Mouse (Mus musculus) midbrain, postnatal 0 days (tissue): ENCODE data around the gene Mfsd9. TPM values are rescaled to one million over a fixed set of nuclear protein-coding genes. Genes with fewer than 3 reads are reported as not detected.

Experiments used
- ATAC-seq: fragments of 200-750 bp; cut with Nextera tagmentation; 2 replicates; pipeline ENCODE4 v1.8.0; 2017; ENCODE audit warnings: moderate number of reproducible peaks, mild to moderate bottlenecking, moderate TSS enrichment, moderate library complexity; ENCODE audit not compliant: low FRiP score
- DNase-seq: peaks from one replicate; pipeline ENCODE4 v3.0.0-alpha.2; 2015; ENCODE audit warnings: low spot score
- H3K27ac ChIP-seq: fragments of 300-500 bp; sonication (generic); 2 replicates; pipeline ENCODE4 v1.5.1; 2014; ENCODE audit warnings: low read depth, mild to moderate bottlenecking, low read length, mixed read lengths
- H3K27me3 ChIP-seq: fragments of 300-500 bp; sonication (generic); 2 replicates; pipeline ENCODE4 v1.6.1; 2014; ENCODE audit warnings: low read length, control low read depth, mixed read lengths; ENCODE audit not compliant: insufficient read depth
- H3K36me3 ChIP-seq: fragments of 300-500 bp; sonication (generic); 2 replicates; pipeline ENCODE4 v1.6.1; 2014; ENCODE audit warnings: low read length, control low read depth, mixed read lengths; ENCODE audit not compliant: insufficient read depth
- H3K4me1 ChIP-seq: fragments of 300-500 bp; sonication (generic); 2 replicates; pipeline ENCODE4 v1.6.1; 2014; ENCODE audit warnings: mild to moderate bottlenecking, control low read depth, antibody characterized with exemption, low read length, mixed read lengths; ENCODE audit not compliant: insufficient read depth
- H3K4me2 ChIP-seq: fragments of 300-500 bp; sonication (generic); 2 replicates; pipeline ENCODE4 v1.6.1; 2014; ENCODE audit warnings: low read depth, mild to moderate bottlenecking, low read length, mixed read lengths; ENCODE audit not compliant: poor library complexity, severe bottlenecking
- H3K4me3 ChIP-seq: fragments of 300-500 bp; sonication (generic); 2 replicates; pipeline ENCODE4 v1.5.1; 2014; ENCODE audit warnings: low read depth, mild to moderate bottlenecking, low read length, moderate library complexity
- H3K9ac ChIP-seq: fragments of 300-500 bp; sonication (generic); replicated peaks from 2 replicates; pipeline ENCODE4 v1.6.1; 2014; ENCODE audit warnings: mild to moderate bottlenecking, low read length, moderate library complexity, mixed read lengths; ENCODE audit not compliant: poor library complexity, severe bottlenecking
- H3K9me3 ChIP-seq: fragments of 300-500 bp; sonication (generic); 2 replicates; pipeline ENCODE4 v1.6.1; 2016; ENCODE audit warnings: low read length, control low read depth
- CTCF ChIP-seq: IDR thresholded peaks from 2 replicates; pipeline ENCODE4 v1.5.1; 2016; ENCODE audit warnings: antibody characterized with exemption, mild to moderate bottlenecking
- WGBS: fragments of 180-500 bp; shearing (Covaris S2); extraction: QIAGEN DNeasy Blood & Tissue Kit; methylation state at CpG from one replicate; pipeline ENCODE4 v1.1.7; 2014; 5-methylcytosine and 5-hydroxymethylcytosine counted together
- polyA plus RNA-seq: library from polyadenylated mRNA; unstranded; fragments of >200 nt; fragmentation: Nextera tagmentation; extraction: Ambion mirVana; gene quantifications from 2 replicates; pipeline ENCODE4 v1.2.1, GENCODE M21; 2015
- total RNA-seq: library from RNA; depleted of rRNA; stranded (reverse); fragments of >200 nt; gene quantifications from 2 replicates; pipeline ENCODE4 v1.2.3, GENCODE M21; 2014

The Mfsd9 gene
- total and polyA plus RNA-seq, 2 experiments from 2014 or later = 5.5 to 9.2 TPM

DNA sequence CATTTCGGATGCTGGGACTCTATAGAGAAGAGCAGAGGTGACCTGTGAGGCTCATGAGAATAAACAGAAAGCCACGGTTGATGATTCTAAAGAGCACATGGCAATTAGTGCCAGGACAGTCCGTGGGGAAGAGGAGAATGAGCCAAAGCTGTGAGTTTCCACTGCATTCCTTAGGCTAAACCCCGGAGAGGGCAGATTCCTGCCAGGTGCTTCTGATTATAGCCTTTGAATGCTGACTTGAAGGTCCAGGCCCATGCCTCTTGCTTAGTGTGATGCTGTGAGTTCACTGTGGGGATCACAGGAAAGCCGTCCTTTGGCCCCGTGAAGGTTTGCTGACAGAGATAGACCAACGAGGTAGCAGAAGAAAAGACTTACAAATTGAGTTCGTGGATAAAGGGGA lies 34.4 kb upstream of the Mfsd9 start:
- no peaks in the 10 kb centered on the region; the same call in 1 of the 2 replicates for H3K4me1 ChIP-seq
- ATAC-seq (no peak), DNase-seq (no peak)
- no peaks in the 10 kb centered on the region for H3K27me3 ChIP-seq
- no peak overlapping the region for H3K9ac ChIP-seq
- no peak overlapping the region for H3K27ac ChIP-seq
- no peak for TF ChIP-seq CTCF
- no peaks in the 10 kb centered on the region for H3K36me3 ChIP-seq
- H3K4me3 ChIP-seq = no peak overlapping the region
- H3K4me2 ChIP-seq = no peak overlapping the region
- 72% methylated on average over 8 of the region's 8 CpGs for WGBS
- H3K9me3 ChIP-seq = no peaks in the 10 kb centered on the region

DNA sequence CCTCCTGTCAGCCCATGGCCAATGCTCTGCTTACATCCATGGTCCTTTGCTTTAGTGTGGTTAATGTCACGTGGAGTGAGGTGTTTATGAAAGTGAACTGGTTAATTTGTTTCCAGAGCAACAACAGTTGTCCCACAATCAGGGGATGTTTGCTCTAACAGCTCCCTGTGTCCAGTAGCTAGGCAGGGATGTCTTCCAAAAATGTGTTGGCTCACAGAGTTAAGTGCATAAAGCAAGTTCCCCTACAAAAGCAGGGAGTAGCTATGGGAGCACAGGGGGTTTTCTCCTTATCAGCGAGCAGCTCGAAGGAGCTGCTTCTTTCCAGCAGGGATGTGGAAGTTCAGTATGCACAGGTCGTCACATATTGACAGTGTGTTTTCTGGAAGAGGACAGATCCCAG lies 34.0 kb upstream of the Mfsd9 start:
- Histone ChIP-seq H3K4me2 (no peak overlapping the region), H3K9ac (no peak overlapping the region), H3K4me3 (no peak overlapping the region), H3K4me1 (no peaks in the 10 kb centered on the region; the same call in 1 of the 2 replicates), H3K27me3 (no peaks in the 10 kb centered on the region), H3K9me3 (no peaks in the 10 kb centered on the region), H3K36me3 (no peaks in the 10 kb centered on the region), H3K27ac (no peak overlapping the region)
- ATAC-seq (no peak), DNase-seq (peak; percentile 44)
- 73% methylated on average over 4 of the region's 4 CpGs for WGBS
- no peak for TF ChIP-seq CTCF

DNA sequence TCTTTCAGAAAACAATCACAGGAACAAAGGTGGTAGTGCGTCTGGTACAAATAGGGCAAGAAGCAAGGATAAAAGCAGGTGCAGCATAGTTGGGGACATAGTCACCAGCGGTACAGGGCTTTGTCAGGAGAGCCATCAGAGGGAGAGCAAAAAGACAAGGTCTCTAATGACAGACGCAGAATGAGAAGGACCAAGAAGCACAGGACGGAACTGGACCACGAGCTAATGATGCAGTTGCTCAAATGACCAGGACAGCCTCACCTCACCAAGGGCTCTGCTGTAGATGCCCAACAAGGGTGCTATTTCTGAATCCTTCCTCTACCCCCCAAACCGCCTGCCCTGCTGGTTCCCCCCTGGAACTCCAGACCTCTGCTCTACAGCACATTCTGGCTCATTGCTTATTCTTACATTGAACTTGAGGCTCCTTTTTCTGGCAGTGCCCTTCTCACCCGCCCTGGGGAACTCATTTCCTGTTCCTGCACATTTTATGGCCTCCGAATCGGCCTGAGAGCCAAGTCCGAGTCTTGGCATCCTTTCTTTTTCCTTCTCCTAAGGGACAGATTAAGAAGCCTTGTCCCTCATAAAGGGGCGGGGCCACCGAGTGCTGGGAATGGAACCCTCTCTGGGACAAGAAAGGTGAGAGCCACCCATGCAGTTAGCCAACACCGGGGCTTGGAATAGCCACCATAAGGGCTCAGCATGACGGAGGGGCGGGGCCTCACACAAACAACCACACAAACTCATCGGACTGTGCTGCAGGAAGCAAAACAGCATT lies 24.8 kb upstream of the Mfsd9 start:
- no peak overlapping the region for H3K27ac ChIP-seq
- DNase-seq = no peak
- H3K4me3 ChIP-seq = no peak overlapping the region
- 75% methylated on average over 16 of the region's 16 CpGs for WGBS
- ATAC-seq = no peak
- no peaks in the 10 kb centered on the region for H3K4me1 ChIP-seq
- no peaks in the 10 kb centered on the region for H3K27me3 ChIP-seq
- H3K9me3 ChIP-seq = no peaks in the 10 kb centered on the region
- H3K36me3 ChIP-seq = no peaks in the 10 kb centered on the region
- H3K4me2 ChIP-seq = no peak overlapping the region
- H3K9ac ChIP-seq = no peak overlapping the region
- no peak for TF ChIP-seq CTCF

DNA sequence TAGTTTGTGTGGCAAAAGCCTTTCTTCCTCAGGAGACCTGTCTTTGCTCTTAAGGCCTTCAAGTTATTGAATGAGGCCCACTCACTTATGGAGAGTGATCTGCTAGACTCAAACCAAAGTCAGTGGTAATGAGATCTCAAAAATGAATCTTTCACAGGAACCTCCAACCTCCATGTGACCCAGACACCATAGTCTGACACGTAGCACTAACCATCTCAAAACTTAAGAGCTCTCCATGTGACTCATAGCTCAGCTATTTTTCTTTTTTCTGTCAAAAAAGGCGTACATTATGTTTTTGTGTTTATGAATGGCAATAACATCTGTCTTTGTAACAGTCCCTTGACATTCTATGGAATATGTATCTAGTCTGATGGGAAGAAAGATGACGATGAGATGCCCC lies 18.2 kb upstream of the Mfsd9 start:
- Histone ChIP-seq H3K9ac (no peak overlapping the region), H3K36me3 (no peaks in the 10 kb centered on the region), H3K9me3 (no peaks in the 10 kb centered on the region), H3K27ac (no peak overlapping the region), H3K4me2 (no peak overlapping the region), H3K4me1 (no peaks in the 10 kb centered on the region), H3K4me3 (no peak overlapping the region), H3K27me3 (no peaks in the 10 kb centered on the region)
- DNase-seq (no peak), ATAC-seq (no peak)
- TF ChIP-seq CTCF = no peak
- WGBS = 90% methylated on average over 3 of the region's 3 CpGs

DNA sequence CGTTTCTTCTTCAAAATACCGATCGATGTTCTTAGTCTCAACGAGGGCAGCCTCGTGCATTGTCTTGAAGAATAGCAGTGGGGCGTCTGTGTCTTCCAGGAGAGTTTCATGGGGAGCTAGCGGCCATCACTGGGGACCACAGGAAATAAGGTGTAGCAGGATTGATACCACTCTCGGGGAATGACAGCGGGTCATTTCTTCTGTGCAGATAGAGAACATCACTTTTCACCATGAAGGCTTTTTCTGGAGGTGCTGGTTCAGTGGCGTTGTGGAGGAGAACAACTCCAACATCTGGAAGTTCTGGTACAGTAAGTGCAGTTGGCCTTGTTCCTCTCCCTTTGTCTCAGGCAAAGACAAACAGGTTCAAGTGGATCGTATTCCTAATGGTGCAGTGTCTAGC lies 15.4 kb upstream of the Mfsd9 start:
- H3K27ac ChIP-seq = no peak overlapping the region
- WGBS = 91% methylated on average over 11 of the region's 11 CpGs
- DNase-seq (no peak), ATAC-seq (no peak)
- H3K9me3 ChIP-seq = no peaks in the 10 kb centered on the region
- no peak overlapping the region for H3K4me2 ChIP-seq
- no peak overlapping the region for H3K9ac ChIP-seq
- no peaks in the 10 kb centered on the region for H3K27me3 ChIP-seq
- TF ChIP-seq CTCF = no peak
- no peak overlapping the region for H3K4me3 ChIP-seq
- no peaks in the 10 kb centered on the region for H3K4me1 ChIP-seq
- no peaks in the 10 kb centered on the region for H3K36me3 ChIP-seq

DNA sequence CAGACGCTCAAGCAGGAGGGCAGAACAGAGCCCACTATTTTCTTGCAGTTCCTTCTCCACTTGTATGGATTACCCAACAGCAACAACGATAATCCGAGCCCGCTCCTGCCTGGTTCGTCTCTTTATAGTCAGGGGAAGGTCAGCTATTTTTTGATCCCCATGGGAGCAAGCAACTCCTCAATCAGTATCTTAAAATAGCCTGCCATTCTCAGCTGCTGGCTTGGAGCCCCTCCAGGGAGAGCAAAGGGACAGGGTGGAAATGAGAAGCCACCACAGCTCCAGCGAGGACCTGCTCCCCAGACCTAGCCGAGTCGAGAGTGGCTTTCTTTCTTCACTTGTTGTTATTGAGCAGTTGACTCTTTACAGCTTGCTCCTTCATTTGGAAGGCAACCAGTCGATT lies 14.9 kb upstream of the Mfsd9 start, which contains the start of gene Tmem182:
Tmem182 (plus strand) TSS at position 251 of the 400 bp plus-strand sequence.
- 73% methylated on average over 9 of the region's 9 CpGs for WGBS
- no peak within 1 kb of the TSS for H3K4me2 ChIP-seq
- no peak within 1 kb of the TSS for H3K9ac ChIP-seq
- ATAC-seq (no peak), DNase-seq (no peak)
- H3K4me1 ChIP-seq = no peaks in the 10 kb centered on the region
- H3K27ac ChIP-seq = no peak within 1 kb of the TSS
- TF ChIP-seq CTCF = no peak
- H3K4me3 ChIP-seq = no peak within 1 kb of the TSS
- no peaks in the 10 kb centered on the region for H3K9me3 ChIP-seq
- no peaks in the 10 kb centered on the region for H3K27me3 ChIP-seq
- H3K36me3 ChIP-seq = no peaks in the 10 kb centered on the region
